Mouse (Mus musculus): Measurements from ENCODE around the gene Wipf1.
A peak's percentile ranks its signal among the peaks of the same experiment; 100 is the strongest.

- TF ChIP-seq POLR2A (IDR thresholded peaks at IDR 0.05; ENCODE audit: borderline replicate concordance, control insufficient read depth, low read depth, low read length) (peak; percentile 21; the same call in 1 of the 2 replicates), CTCF (IDR thresholded peaks at IDR 0.05; ENCODE audit: control insufficient read depth, insufficient read depth, low read length) (no peak)
Observed at GRCm38 (mm10) chr2:73529356-73530330, at the start of gene Wipf1.
